Mouse (Mus musculus): ENCODE data around the gene Gstp2.

- TF ChIP-seq CTCF (IDR thresholded peaks at IDR 0.05; ENCODE audit: extremely low read depth, insufficient read depth, insufficient read length, insufficient replicate concordance) (no peak), POLR2A (IDR thresholded peaks at IDR 0.05; ENCODE audit: low read depth, low read length) (no peak)
Observed at GRCm38 (mm10) chr19:4003641-4004040, 42.2 kb downstream of the Gstp2 start.
